Mouse (Mus musculus) brain, embryonic 14.5 days (tissue): ENCODE measurements at regions not wholly inside any gene's neighbourhood (a gene's known extent, or its start where the extent isn't known, plus 50 kb on each side); places are given as distances from the start of the nearest gene placed in this dataset.

Source experiments
- DNase-seq: peaks from one replicate; pipeline ENCODE4 v3.0.0-alpha.2; 2011; ENCODE audit warnings: low read depth
- CTCF ChIP-seq: fragments of 200-500 bp; IDR thresholded peaks from 2 replicates; pipeline ENCODE4 v1.5.1; 2012; ENCODE audit warnings: inconsistent platforms, mild to moderate bottlenecking, moderate library complexity, borderline replicate concordance; ENCODE audit not compliant: insufficient read depth, insufficient read length; ENCODE audit errors: extremely low read depth
- POLR2A ChIP-seq: fragments of 200-500 bp; IDR thresholded peaks from 2 replicates; pipeline ENCODE4 v1.6.1; 2012; ENCODE audit warnings: mild to moderate bottlenecking, inconsistent platforms, borderline replicate concordance; ENCODE audit not compliant: poor library complexity, insufficient read depth, insufficient read length, severe bottlenecking; ENCODE audit errors: extremely low read depth

GRCm38 (mm10) chr13:111950042-111950441, 141.2 kb upstream of the Map3k1 start:
- TF ChIP-seq POLR2A (no peak), CTCF (no peak)
- DNase-seq: no peak

DNA sequence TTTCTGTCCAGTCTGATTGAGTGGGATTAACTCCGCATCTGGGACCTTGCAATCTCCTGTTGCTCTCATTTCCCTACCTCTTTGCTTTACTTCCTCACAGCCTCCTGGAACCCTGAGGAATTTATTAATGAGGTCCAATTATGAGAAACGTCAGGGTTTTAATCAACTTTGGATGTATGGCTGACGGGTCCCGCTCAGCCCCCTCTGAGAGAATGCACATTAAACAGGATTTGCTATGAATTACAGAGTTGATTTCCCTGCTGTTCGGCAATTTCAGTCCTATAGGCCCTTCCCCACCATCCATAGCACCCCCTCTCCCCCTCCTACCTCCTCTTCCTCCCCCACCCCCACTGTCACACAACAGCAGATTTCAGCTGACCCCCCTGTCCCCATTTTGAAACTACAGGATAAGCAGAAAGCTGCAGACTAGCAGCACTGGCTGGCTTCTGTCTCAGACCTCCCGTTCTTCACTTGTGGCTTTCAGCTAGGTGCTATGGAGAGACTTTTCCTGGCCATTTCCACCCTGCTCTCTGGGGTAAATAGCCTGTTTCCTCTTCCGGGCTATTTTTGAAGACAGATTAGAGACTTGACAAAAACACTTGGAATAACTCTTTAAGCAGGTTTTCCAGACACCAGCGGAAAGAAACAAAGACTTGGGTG, 145.2 kb upstream of the Map3k1 start:
- DNase-seq: no peak
- no peak for TF ChIP-seq POLR2A
- TF ChIP-seq CTCF: no peak

- no peak for DNase-seq
- TF ChIP-seq POLR2A (no peak), CTCF (no peak)
Measured at GRCm38 (mm10) chr13:111954520-111954884, 145.7 kb upstream of the Map3k1 start.

- DNase-seq: no peak
- TF ChIP-seq POLR2A (no peak), CTCF (no peak)
Measured at GRCm38 (mm10) chr13:111957118-111957517, 148.3 kb upstream of the Map3k1 start.

GRCm38 (mm10) chr13:111957674-111958273, 149.0 kb upstream of the Map3k1 start:
- DNase-seq: no peak
- TF ChIP-seq CTCF (no peak), POLR2A (no peak)

DNA sequence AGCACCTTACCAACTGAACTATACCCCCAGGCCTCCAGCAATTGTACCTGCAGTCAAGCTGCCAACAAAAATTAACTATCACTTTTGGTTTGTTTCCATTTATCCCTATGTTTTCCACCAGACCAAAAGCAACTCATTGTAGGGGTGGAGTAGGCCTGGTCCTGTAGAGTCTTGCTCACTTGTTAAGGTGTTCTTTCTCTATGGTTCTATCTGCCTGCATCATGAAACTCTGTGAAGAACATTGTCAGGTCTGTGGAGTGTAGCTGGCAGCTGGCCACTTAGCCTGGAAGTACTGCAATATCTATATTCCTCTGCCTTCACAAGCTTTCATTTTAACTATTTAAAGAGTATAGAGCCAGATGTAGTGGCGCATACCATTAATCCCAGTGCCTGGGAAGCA, 149.6 kb upstream of the Map3k1 start:
- DNase-seq: no peak
- TF ChIP-seq POLR2A (no peak), CTCF (no peak)

- TF ChIP-seq POLR2A (no peak), CTCF (no peak)
- no peak for DNase-seq
Measured at GRCm38 (mm10) chr13:111960036-111960435, 151.2 kb upstream of the Map3k1 start.

- TF ChIP-seq CTCF: no peak
- TF ChIP-seq POLR2A: no peak
- DNase-seq: no peak
Measured at GRCm38 (mm10) chr13:111961423-111961822, 152.6 kb upstream of the Map3k1 start.

DNA sequence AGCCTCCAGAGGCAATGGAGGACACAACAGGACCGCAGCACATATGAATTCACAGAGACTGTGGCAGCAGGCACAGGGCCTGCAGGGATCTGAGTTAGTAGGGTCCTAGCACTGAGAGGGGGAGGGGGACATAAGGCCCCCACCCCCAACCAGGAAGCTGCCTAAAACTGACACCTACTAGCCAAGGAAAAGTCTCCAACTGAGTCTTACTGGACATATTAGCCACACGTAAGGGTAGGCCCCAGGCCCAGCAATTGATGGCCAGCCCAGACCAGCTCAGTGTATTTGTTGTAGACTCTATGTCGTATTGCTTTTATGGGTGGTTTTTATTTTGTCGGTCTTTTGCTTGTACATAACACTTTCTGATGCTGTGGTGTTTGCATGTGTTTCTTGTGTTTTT, 153.4 kb upstream of the Map3k1 start:
- DNase-seq: no peak
- TF ChIP-seq POLR2A (no peak), CTCF (no peak)

- no peak for DNase-seq
- no peak for TF ChIP-seq CTCF
- TF ChIP-seq POLR2A: no peak
Measured at GRCm38 (mm10) chr13:111966113-111966512, 157.3 kb upstream of the Map3k1 start.

DNA sequence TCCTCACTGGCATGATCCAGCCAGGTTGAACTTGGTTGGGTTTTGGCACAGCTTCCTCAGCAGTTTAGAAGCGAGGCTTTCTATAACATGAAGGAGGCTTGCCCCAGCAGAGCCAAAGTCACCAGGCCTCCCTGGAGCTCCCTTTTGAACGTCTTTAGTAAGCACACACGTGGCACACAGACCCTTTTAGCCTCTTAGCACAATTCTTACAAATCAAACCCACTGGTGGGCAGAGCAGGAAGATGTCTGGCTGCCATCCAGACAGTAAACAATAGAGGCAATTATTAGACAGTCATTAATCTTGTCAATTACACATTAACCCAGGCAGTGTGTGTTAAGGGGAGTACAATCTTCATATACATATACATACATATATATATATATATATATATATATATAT, 157.8 kb upstream of the Map3k1 start:
- TF ChIP-seq POLR2A: no peak
- TF ChIP-seq CTCF: no peak
- peak; percentile 68 for DNase-seq

GRCm38 (mm10) chr13:111968197-111968596, 159.4 kb upstream of the Map3k1 start:
- TF ChIP-seq CTCF (no peak), POLR2A (no peak)
- no peak for DNase-seq
